Mouse (Mus musculus): ENCODE results near the gene Zdhhc20.

DNA sequence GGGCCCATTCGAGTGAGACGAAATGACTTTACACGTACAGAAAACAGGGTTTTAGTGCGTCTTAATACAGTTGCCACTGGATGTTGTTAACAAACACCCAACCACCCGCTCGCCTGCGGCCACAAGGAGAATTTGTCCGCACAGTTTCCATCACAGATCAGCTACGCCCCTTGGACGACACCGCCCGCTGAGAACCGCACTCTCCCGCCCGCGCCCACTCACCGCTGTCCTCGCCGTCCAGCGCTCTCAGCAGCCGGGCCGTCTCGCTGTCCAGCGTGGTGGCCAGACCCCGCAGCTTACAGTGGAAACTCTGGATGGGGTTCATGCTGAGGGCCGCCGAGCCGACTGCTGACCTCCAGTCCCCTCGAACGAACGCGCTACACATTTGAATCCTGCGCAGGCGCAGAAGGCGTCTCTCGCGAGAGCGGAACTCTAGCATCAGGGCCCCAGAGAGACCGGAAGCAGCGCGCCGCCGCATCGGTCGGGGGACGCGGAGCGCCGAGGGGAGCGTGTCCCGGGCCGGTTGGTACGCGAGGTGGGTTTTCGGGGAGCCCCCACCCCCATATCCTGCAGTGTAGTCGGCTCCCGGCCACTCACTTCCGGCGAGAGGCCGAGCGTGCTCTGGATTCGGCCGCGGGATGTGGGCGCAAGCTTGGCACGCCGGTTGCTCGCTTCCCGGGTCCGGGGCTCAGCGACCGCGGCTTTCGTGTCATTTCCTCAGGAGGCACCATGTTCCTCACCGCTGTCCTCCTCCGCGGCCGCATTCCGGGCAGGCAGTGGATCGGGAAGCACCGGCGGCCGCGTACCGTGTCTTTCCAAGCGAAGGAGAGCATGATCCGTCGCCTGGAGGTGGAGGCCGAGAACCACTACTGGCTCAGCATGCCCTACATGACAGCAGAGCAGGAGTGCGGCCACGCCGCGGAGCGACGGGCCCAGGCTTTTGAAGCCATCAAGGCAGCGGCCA, 64.0 kb downstream of the Zdhhc20 start, which contains the start of the genes Ska3 and Mrpl57:
- TF ChIP-seq CTCF (IDR thresholded peaks at IDR 0.05; ENCODE audit: low read depth, low read length) (no peak), EP300 (IDR thresholded peaks at IDR 0.05; ENCODE audit: insufficient read depth, low read depth, low read length) (no peak)

All from ES-Bruce4 (cell line).